Mouse (Mus musculus) stomach, postnatal 0 days (tissue): ENCODE data around the gene Ndc1.

Experiments
- CTCF ChIP-seq: IDR thresholded peaks from 2 replicates; pipeline ENCODE4 v1.5.1; 2016; ENCODE audit warnings: antibody characterized with exemption, low read depth, mild to moderate bottlenecking, moderate library complexity
- EP300 ChIP-seq: optimal IDR thresholded peaks from 2 replicates; pipeline ENCODE3; 2016; ENCODE audit warnings: antibody characterized with exemption

- TF ChIP-seq CTCF: no peak
- no peak for TF ChIP-seq EP300
Measured at GRCm38 (mm10) chr4:107389345-107389744, 21.8 kb downstream of the Ndc1 start.
